Comparison of ENCODE assay signal across 24 mouse cellular contexts in genomic region chr4:23133386-23133785, GRCm38 (mm10).
DNase-seq lines count a peak whose midpoint lies in the region; ATAC-seq and TF ChIP-seq lines count a peak whose summit lies in the region.
"Had no signal": no experiment of that assay in that cellular context is flagged by ENCODE, and none has a peak within 500 bp of the region (broad histone marks: within the 10 kb centered on the region; RNA-seq: fewer than 3 reads in every experiment).

No protein-coding gene starts in this region.

- no peaks in the 10 kb centered on the region for H3K9me3 ChIP-seq in forebrain, embryonic 14.5 days (replicated peaks; ENCODE audit: control insufficient read depth, low read length)
- H3K9me3 ChIP-seq in forebrain, embryonic 10.5 days: no peaks in the 10 kb centered on the region
- H3K9me3 ChIP-seq: embryonic facial prominence, embryonic 10.5 days; embryonic facial prominence, embryonic 12.5 days; forebrain, embryonic 12.5 days; forebrain, embryonic 15.5 days; G1E had no signal

- peak; percentile 4 for DNase-seq in embryo, embryonic 10 days (ENCODE audit: low spot score)
- no peak for DNase-seq in embryo, embryonic 11 days
- peak; percentile 32 for DNase-seq in forebrain, embryonic 14.5 days (ENCODE audit: low spot score)
- no peak for DNase-seq in forebrain, embryonic 10.5 days (ENCODE audit: extremely low spot score, low spot score)
- DNase-seq in brain, embryonic 14.5 days (ENCODE audit: low read depth): peak; percentile 58
- DNase-seq: adrenal gland, adult 8-10 months; adrenal gland, postnatal 14 days; adrenal gland, postnatal 36 days; B cell, adult 2 months; cerebellum, adult 11 months; cerebellum, adult 2 months; cerebellum, adult 9-10 months; cerebellum, postnatal 10 days; cerebellum, postnatal 25 days; forebrain, postnatal 0 days had no signal

- TF ChIP-seq CTCF in brain, embryonic 14.5 days (IDR thresholded peaks at IDR 0.05; ENCODE audit: borderline replicate concordance, extremely low read depth, insufficient read depth, insufficient read length): no peak

- H3K9ac ChIP-seq in forebrain, embryonic 14.5 days (ENCODE audit: low read length): no peak overlapping the region
- H3K9ac ChIP-seq: embryonic facial prominence, embryonic 12.5 days; forebrain, embryonic 12.5 days; forebrain, embryonic 15.5 days; forebrain, postnatal 0 days had no signal

- H3K27ac ChIP-seq in forebrain, embryonic 14.5 days (ENCODE audit: low read depth, low read length): no peak overlapping the region
- H3K27ac ChIP-seq in forebrain, embryonic 10.5 days: no peak overlapping the region
- H3K27ac ChIP-seq: embryonic facial prominence, embryonic 10.5 days; embryonic facial prominence, embryonic 12.5 days; forebrain, embryonic 12.5 days; forebrain, embryonic 15.5 days had no signal

- no peak overlapping the region for H3K4me3 ChIP-seq in forebrain, embryonic 14.5 days (ENCODE audit: low read depth, low read length)
- H3K4me3 ChIP-seq in forebrain, embryonic 10.5 days: no peak overlapping the region
- H3K4me3 ChIP-seq: embryonic facial prominence, embryonic 10.5 days; embryonic facial prominence, embryonic 12.5 days; forebrain, embryonic 12.5 days; forebrain, embryonic 15.5 days had no signal

- no peak for ATAC-seq in forebrain, embryonic 14.5 days
- ATAC-seq: activated CD4-positive, CD25-positive, alpha-beta regulatory T cell, adult 4 months; CD4-positive, CD25-positive, alpha-beta regulatory T cell, adult 4 months; forebrain, embryonic 15.5 days; forebrain, postnatal 0 days; Patski had no signal

- H3K36me3 ChIP-seq in forebrain, embryonic 14.5 days (ENCODE audit: control insufficient read depth, insufficient read depth, low read length): no peaks in the 10 kb centered on the region
- H3K36me3 ChIP-seq in forebrain, embryonic 10.5 days (replicated peaks): no peaks in the 10 kb centered on the region
- H3K36me3 ChIP-seq: embryonic facial prominence, embryonic 10.5 days; embryonic facial prominence, embryonic 12.5 days; forebrain, embryonic 12.5 days; forebrain, embryonic 15.5 days; G1E had no signal

- WGBS in forebrain, embryonic 14.5 days: 16% methylated on average over 2 of the region's 2 CpGs
- WGBS in forebrain, embryonic 10.5 days: 16% methylated on average over 2 of the region's 2 CpGs

- no peaks in the 10 kb centered on the region for H3K4me1 ChIP-seq in forebrain, embryonic 14.5 days (ENCODE audit: control insufficient read depth, insufficient read depth, low read length)
- peaks cover 5% of the 10 kb centered on the region for H3K4me1 ChIP-seq in forebrain, embryonic 10.5 days
- H3K4me1 ChIP-seq: embryonic facial prominence, embryonic 10.5 days; embryonic facial prominence, embryonic 12.5 days; forebrain, embryonic 12.5 days; forebrain, embryonic 15.5 days had no signal

- no peaks in the 10 kb centered on the region for H3K27me3 ChIP-seq in forebrain, embryonic 14.5 days (replicated peaks; ENCODE audit: control insufficient read depth, insufficient read depth, low read length)
- no peaks in the 10 kb centered on the region for H3K27me3 ChIP-seq in forebrain, embryonic 10.5 days (ENCODE audit: poor library complexity, severe bottlenecking)
- H3K27me3 ChIP-seq: CH12.LX; embryonic facial prominence, embryonic 12.5 days; forebrain, embryonic 12.5 days; forebrain, embryonic 15.5 days; Patski had no signal

- no peak overlapping the region for H3K4me2 ChIP-seq in forebrain, embryonic 14.5 days (ENCODE audit: low read length)
- H3K4me2 ChIP-seq: embryonic facial prominence, embryonic 12.5 days; forebrain, embryonic 12.5 days; forebrain, embryonic 15.5 days had no signal

- no peak for TF ChIP-seq POLR2A in brain, embryonic 14.5 days (IDR thresholded peaks at IDR 0.05; ENCODE audit: borderline replicate concordance, extremely low read depth, insufficient read depth, insufficient read length, poor library complexity, severe bottlenecking)

Comparison
In these comparisons a context has a peak if more than half of its experiments do, and no peak if none do; other contexts are left out.
1. DNase-seq: peak in embryo, embryonic 10 days (single experiment), forebrain, embryonic 14.5 days (single experiment) and brain, embryonic 14.5 days (single experiment); none in embryo, embryonic 11 days (single experiment) and forebrain, embryonic 10.5 days (single experiment).